Mouse (Mus musculus) ES-E14 (cell line): ENCODE results near the gene Mrgprd. TPM values are rescaled to one million over a fixed set of nuclear protein-coding genes. Genes with fewer than 3 reads are reported as not detected.
A peak's percentile ranks its signal among the peaks of the same experiment; 100 is the strongest.

Experiments used
- DNase-seq: peaks from one replicate; pipeline ENCODE4 v3.0.0-alpha.2; 2013; ENCODE audit warnings: low read depth, low spot score
- H3K27ac ChIP-seq: 2 replicates; pipeline ENCODE4 v1.5.1; 2012; ENCODE audit warnings: low read depth, mild to moderate bottlenecking, low read length, moderate library complexity, mixed read lengths; ENCODE audit not compliant: poor library complexity, insufficient read depth, severe bottlenecking
- H3K36me3 ChIP-seq: 2 replicates; pipeline ENCODE4 v1.6.1; 2012; ENCODE audit warnings: mild to moderate bottlenecking, low read length, moderate library complexity, mixed read lengths; ENCODE audit not compliant: control insufficient read depth, poor library complexity, insufficient read depth, severe bottlenecking
- H3K4me1 ChIP-seq, 2 experiments: fragments of 150-350 bp in 1 of 2; sonication (generic) in 1 of 2; 2 replicates each; pipeline ENCODE4 v1.6.1; 2012; ENCODE audit warnings: low read length in 2 of 2, mild to moderate bottlenecking in 1 of 2, mixed read lengths in 1 of 2; ENCODE audit not compliant: control insufficient read depth in 2 of 2, insufficient read depth in 2 of 2, poor library complexity in 1 of 2
- H3K4me3 ChIP-seq, 2 experiments: fragments of 150-350 bp in 1 of 2; sonication (generic) in 1 of 2; 2 replicates each; pipeline ENCODE4 v1.5.1; 2012; ENCODE audit warnings: low read length in 2 of 2, low read depth in 1 of 2, mild to moderate bottlenecking in 1 of 2, mixed read lengths in 1 of 2; ENCODE audit not compliant: insufficient read depth in 1 of 2, poor library complexity in 1 of 2, severe bottlenecking in 1 of 2
- H3K9ac ChIP-seq: 2 replicates; pipeline ENCODE4 v1.6.1; 2012; ENCODE audit warnings: low read depth, mild to moderate bottlenecking, low read length, mixed read lengths; ENCODE audit not compliant: poor library complexity, insufficient read depth, severe bottlenecking
- H3K9me3 ChIP-seq: fragments of 150-350 bp; sonication (generic); 2 replicates; pipeline ENCODE4 v1.6.1; 2012; ENCODE audit warnings: low read depth, mild to moderate bottlenecking, low read length; ENCODE audit not compliant: control insufficient read depth, insufficient read depth
- CHD2 ChIP-seq: IDR thresholded peaks from 2 replicates; pipeline ENCODE4 v1.6.1; 2014; ENCODE audit warnings: mild to moderate bottlenecking, low read depth, low read length, inconsistent platforms
- HCFC1 ChIP-seq: IDR thresholded peaks from 2 replicates; pipeline ENCODE4 v1.6.1; 2012; ENCODE audit warnings: low read length, inconsistent platforms, borderline replicate concordance; ENCODE audit not compliant: insufficient read depth
- MAFK ChIP-seq: IDR thresholded peaks from 2 replicates; pipeline ENCODE4 v1.6.1; 2014; ENCODE audit warnings: mild to moderate bottlenecking, low read depth, low read length, inconsistent platforms; ENCODE audit not compliant: insufficient read depth
- ZC3H11A ChIP-seq: IDR thresholded peaks from 2 replicates; pipeline ENCODE4 v1.6.1; 2012; ENCODE audit warnings: low read depth, mild to moderate bottlenecking, inconsistent platforms, low read length, borderline replicate concordance
- ZNF384 ChIP-seq: IDR thresholded peaks from 2 replicates; pipeline ENCODE4 v1.6.1; 2012; ENCODE audit warnings: low read depth, low read length, inconsistent platforms
- in situ Hi-C, 2 experiments: fragments of 600-800 bp; cut with MboI; formaldehyde crosslinking; loops; one replicate each; pipeline ENCODE4 v1.15.1; 2025; ENCODE audit warnings: low sequenced_read_pairs in 2 of 2, inconsistent platforms in 1 of 2; ENCODE audit not compliant: unreplicated experiment in 2 of 2
- total RNA-seq: library from RNA; depleted of rRNA; stranded (reverse); fragments of 300-350 nt; gene quantifications from 2 replicates; pipeline ENCODE4 v1.2.3, GENCODE M21; 2012

The Mrgprd gene
- total RNA-seq, 1 experiment, result 0.09 TPM

DNA sequence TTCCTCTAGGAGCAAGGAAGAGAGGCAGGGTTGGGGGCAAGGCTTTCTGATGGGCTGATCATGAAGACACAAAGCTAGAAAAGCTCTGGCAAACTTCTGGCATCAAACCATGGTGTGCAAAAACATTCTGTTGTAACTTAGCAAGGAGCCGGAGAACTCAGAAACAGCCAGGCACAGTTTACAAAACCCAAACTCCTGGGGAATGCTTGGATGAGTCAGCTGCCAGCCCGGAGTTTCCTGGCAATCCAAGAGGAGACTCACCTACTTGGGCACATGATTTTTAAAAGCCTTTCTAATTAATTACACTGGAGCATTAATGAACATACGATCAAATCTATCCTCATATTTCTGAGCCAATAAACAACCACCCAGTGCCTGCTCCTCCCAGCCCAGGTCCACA is 2.5 kb upstream of the Mrgprd start:
- Histone ChIP-seq H3K4me3 (no peak overlapping the region), H3K27ac (no peak overlapping the region), H3K9ac (no peak overlapping the region), H3K9me3 (no peaks in the 10 kb centered on the region), H3K36me3 (no peaks in the 10 kb centered on the region), H3K4me1 (no peaks in the 10 kb centered on the region; a peak in 1 of 4 replicates)
- TF ChIP-seq HCFC1 (no peak), CHD2 (no peak), ZNF384 (no peak), MAFK (no peak), ZC3H11A (no peak)
- in situ Hi-C loops, result no loop called here
- DNase-seq, result no peak

DNA sequence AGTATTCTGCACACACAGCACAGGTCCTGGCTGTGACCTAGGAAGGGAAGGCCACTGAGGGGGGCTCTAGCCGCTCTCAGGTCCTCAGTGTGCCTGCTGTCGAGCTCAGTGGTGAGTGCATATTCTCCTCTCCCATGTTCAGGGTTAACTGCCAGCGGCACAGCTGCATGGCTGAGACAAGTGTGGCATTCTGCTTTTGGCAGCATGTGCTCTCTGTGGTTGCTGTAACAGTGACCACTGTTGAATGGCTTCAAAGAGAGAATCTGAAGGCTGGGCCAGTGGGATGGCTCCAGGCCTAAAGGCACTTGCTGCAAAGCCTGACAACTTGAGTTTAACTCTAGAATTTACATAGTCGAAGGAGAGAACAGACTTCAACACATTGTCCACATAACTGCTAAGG is 2.9 kb downstream of the Mrgprd start:
- Histone ChIP-seq H3K9me3 (no peaks in the 10 kb centered on the region), H3K4me3 (no peak overlapping the region), H3K4me1 (no peaks in the 10 kb centered on the region), H3K36me3 (no peaks in the 10 kb centered on the region), H3K9ac (no peak overlapping the region), H3K27ac (no peak overlapping the region)
- TF ChIP-seq MAFK, result no peak
- DNase-seq, result no peak
- in situ Hi-C loops, result no loop called here

DNA sequence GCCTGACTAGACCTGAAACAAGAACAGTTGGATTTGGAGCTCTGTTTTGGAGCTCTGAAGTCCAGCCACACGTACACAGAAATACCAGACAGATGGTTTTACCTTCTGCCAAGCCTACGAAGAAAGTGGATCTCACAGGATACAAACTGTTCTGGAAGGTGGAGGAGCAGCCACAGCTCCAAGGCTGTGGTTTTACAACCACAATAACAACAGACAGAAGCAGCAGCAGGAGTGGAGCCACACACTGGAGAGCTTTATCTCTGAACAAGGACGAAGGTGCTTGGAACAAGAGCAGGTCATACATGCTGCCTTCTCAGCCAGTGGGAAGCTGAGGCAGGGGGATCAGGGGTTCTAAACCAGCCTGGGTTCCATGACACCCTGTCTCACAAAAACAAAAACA is 4.8 kb downstream of the Mrgprd start:
- Histone ChIP-seq H3K9ac (no peak overlapping the region), H3K27ac (no peak overlapping the region), H3K4me3 (no peak overlapping the region), H3K9me3 (no peaks in the 10 kb centered on the region), H3K36me3 (no peaks in the 10 kb centered on the region), H3K4me1 (peaks cover 0 to 5% of the 10 kb centered on the region in 2 experiments; a peak in 2 of 4 replicates)
- in situ Hi-C loops, result no loop called here
- no peak for TF ChIP-seq HCFC1
- TF ChIP-seq ZC3H11A, result no peak
- no peak for TF ChIP-seq ZNF384
- no peak for TF ChIP-seq CHD2
- TF ChIP-seq MAFK, result no peak
- no peak for DNase-seq

DNA sequence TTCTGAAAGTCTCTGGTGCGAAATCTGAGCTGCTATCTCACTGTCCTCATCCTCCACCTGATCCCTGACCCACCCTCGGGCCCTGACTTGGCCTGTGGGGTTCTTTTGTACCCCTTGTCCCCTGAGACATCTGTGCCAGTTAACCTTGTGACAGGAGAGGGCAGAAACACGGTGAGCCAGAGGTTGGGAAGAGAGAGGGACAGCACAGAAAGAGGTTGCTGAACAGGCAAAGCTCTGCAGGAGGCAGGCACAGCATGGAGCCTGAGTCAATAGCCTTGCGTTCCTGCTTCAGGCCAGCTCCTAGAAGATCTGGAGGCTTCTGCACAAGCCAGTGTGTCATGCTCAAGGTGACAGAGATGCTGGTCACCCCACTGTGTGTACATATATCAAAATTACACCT is 9.0 kb downstream of the Mrgprd start:
- no peak overlapping the region for H3K9ac ChIP-seq
- in situ Hi-C loops, result no loop called here

DNA sequence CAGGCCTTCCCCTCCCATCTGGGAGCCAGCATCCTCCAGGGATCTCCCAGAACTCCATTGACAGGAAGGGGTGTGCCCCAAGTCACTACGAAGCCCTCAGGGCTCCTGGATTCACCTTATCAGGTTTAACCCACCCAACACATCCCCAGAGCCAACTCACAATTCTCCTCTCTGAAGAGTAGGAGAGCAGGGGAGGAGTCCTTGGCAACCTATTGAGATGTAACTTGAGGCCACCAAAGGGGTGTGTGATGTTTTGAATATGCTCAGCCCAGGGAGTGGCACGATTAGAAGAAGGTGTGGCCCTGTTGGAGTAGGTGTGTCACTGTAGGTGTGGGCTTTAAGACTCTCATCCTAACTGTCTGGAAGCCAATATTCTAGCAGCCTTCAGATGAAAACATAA is 11.1 kb downstream of the Mrgprd start:
- peak overlapping the region; percentile 51; the same call in 1 of the 2 replicates for H3K27ac ChIP-seq
- TF ChIP-seq ZNF384 (no peak), ZC3H11A (no peak), CHD2 (no peak), HCFC1 (no peak), MAFK (no peak)
- DNase-seq, result peak; percentile 44
- H3K9ac ChIP-seq, result no peak overlapping the region
- in situ Hi-C loops, result no loop called here
- H3K36me3 ChIP-seq, result no peaks in the 10 kb centered on the region
- no peak overlapping the region for H3K4me3 ChIP-seq
- peaks cover 0 to 5% of the 10 kb centered on the region in 2 experiments; a peak in 2 of 4 replicates for H3K4me1 ChIP-seq
- H3K9me3 ChIP-seq, result no peaks in the 10 kb centered on the region

More for the DNA sequence above, 9.0 kb downstream of the Mrgprd start:
- no peaks in the 10 kb centered on the region for H3K9me3 ChIP-seq
- H3K4me1 ChIP-seq, result peaks cover 0 to 5% of the 10 kb centered on the region in 2 experiments; a peak in 2 of 4 replicates
- no peak for DNase-seq
- H3K27ac ChIP-seq, result no peak overlapping the region
- no peaks in the 10 kb centered on the region for H3K36me3 ChIP-seq
- TF ChIP-seq ZC3H11A (no peak), HCFC1 (no peak), MAFK (no peak), CHD2 (no peak), ZNF384 (no peak)
- H3K4me3 ChIP-seq, result no peak overlapping the region
